ENCODE assay signal across 8 mouse cellular contexts in genomic region chr6:38636852-38637618, GRCm38 (mm10). TPM values are rescaled to one million over a fixed set of nuclear protein-coding genes. Genes with fewer than 3 reads are reported as not detected.
A peak's percentile ranks its signal among the peaks of the same experiment; 100 is the strongest.
DNase-seq lines count a peak whose midpoint lies in the region; ATAC-seq and TF ChIP-seq lines count a peak whose summit lies in the region.

TSS of gene Klrg2 (minus strand) at chr6:38637242.

- WGBS in embryonic facial prominence, embryonic 13.5 days: 1% methylated on average over 60 of the region's 60 CpGs
- WGBS in heart, embryonic 11.5 days (ENCODE audit: insufficient replicate concordance): 2% methylated on average over 59 of the region's 60 CpGs
- WGBS in kidney, embryonic 14.5 days: 2% methylated on average over 60 of the region's 60 CpGs
- 2% methylated on average over 55 of the region's 60 CpGs for WGBS in lung, postnatal 0 days

- peaks cover 29% of the 10 kb centered on the region for H3K4me1 ChIP-seq in embryonic facial prominence, embryonic 13.5 days
- peaks cover 8% of the 10 kb centered on the region for H3K4me1 ChIP-seq in heart, embryonic 11.5 days (ENCODE audit: control insufficient read depth, insufficient read depth, low read length)
- peaks cover 5% of the 10 kb centered on the region; the same call in 1 of the 2 replicates for H3K4me1 ChIP-seq in kidney, embryonic 14.5 days (ENCODE audit: control insufficient read depth, insufficient read depth, low read length)
- H3K4me1 ChIP-seq in lung, postnatal 0 days (ENCODE audit: insufficient read depth, low read depth, low read length): peaks cover 15% of the 10 kb centered on the region

- no peak for TF ChIP-seq CTCF in Patski (IDR thresholded peaks at IDR 0.05)
- no peak for TF ChIP-seq CTCF in lung, postnatal 0 days (IDR thresholded peaks at IDR 0.05)

- in situ Hi-C loops in Patski (cut with MboI; ENCODE audit: low pct_unique_long_range_greater_than_20kb): no loop called here

- H3K4me2 ChIP-seq in embryonic facial prominence, embryonic 13.5 days: peak within 1 kb of the TSS; percentile 100
- peak within 1 kb of the TSS; percentile 100 for H3K4me2 ChIP-seq in heart, embryonic 11.5 days
- peak within 1 kb of the TSS; percentile 99 for H3K4me2 ChIP-seq in kidney, embryonic 14.5 days (replicated peaks; ENCODE audit: low read depth, low read length)
- peak within 1 kb of the TSS; percentile 97 for H3K4me2 ChIP-seq in lung, postnatal 0 days (replicated peaks; ENCODE audit: low read depth, low read length)

- peak; percentile 86 for ATAC-seq in Patski
- peak; percentile 75 for ATAC-seq in embryonic facial prominence, embryonic 13.5 days (ENCODE audit: insufficient number of reproducible peaks, insufficient read depth, low FRiP score, low TSS enrichment, low read depth)
- peak; percentile 72 for ATAC-seq in heart, embryonic 11.5 days (replicated peaks; ENCODE audit: insufficient number of reproducible peaks, low FRiP score, low TSS enrichment)
- peak; percentile 82 for ATAC-seq in kidney, embryonic 14.5 days (ENCODE audit: low FRiP score, low TSS enrichment)
- ATAC-seq in lung, postnatal 0 days: peak; percentile 89

- CTCF ChIA-PET in Patski (lab: Charles Lee): interaction anchor here (1.2 to 1.4 kb wide), 3 partner anchors 13 to 49 kb away, joined by 3 to 6 read pairs (median 3); no protein-coding TSS in a partner anchor

- H3K27ac ChIP-seq in embryonic facial prominence, embryonic 13.5 days: no peak within 1 kb of the TSS
- H3K27ac ChIP-seq in heart, embryonic 11.5 days (ENCODE audit: low read depth, low read length): no peak within 1 kb of the TSS
- H3K27ac ChIP-seq in kidney, embryonic 14.5 days (ENCODE audit: low read depth, low read length): no peak within 1 kb of the TSS
- H3K27ac ChIP-seq in lung, postnatal 0 days (ENCODE audit: low read length): no peak within 1 kb of the TSS

- H3K36me3 ChIP-seq in embryonic facial prominence, embryonic 13.5 days: no peaks in the 10 kb centered on the region
- no peaks in the 10 kb centered on the region for H3K36me3 ChIP-seq in heart, embryonic 11.5 days (ENCODE audit: control insufficient read depth, insufficient read depth, low read length)
- H3K36me3 ChIP-seq in kidney, embryonic 14.5 days (ENCODE audit: control insufficient read depth, insufficient read depth, low read length): no peaks in the 10 kb centered on the region
- H3K36me3 ChIP-seq in lung, postnatal 0 days (ENCODE audit: insufficient read depth, low read length): no peaks in the 10 kb centered on the region

- no peaks in the 10 kb centered on the region for H3K9me3 ChIP-seq in embryonic facial prominence, embryonic 13.5 days
- no peaks in the 10 kb centered on the region for H3K9me3 ChIP-seq in heart, embryonic 11.5 days (replicated peaks; ENCODE audit: control insufficient read depth, low read length)
- no peaks in the 10 kb centered on the region for H3K9me3 ChIP-seq in kidney, embryonic 14.5 days (ENCODE audit: control insufficient read depth, low read length)
- no peaks in the 10 kb centered on the region for H3K9me3 ChIP-seq in lung, postnatal 0 days (ENCODE audit: low read length)

- DNase-seq in B cell, adult 2 months: peak; percentile 37 to 47
- no peak for DNase-seq in Patski (ENCODE audit: low read depth, low spot score)
- peak; percentile 83 for DNase-seq in lung, postnatal 0 days (ENCODE audit: low spot score)
- DNase-seq in ovary, postnatal 10 days (ENCODE audit: low spot score): peak; percentile 17
- no peak for DNase-seq in layer of hippocampus, adult 9-11 months

- H3K27me3 ChIP-seq in Patski: no peaks in the 10 kb centered on the region
- H3K27me3 ChIP-seq in embryonic facial prominence, embryonic 13.5 days: peaks cover 90% of the 10 kb centered on the region
- peaks cover 87% of the 10 kb centered on the region for H3K27me3 ChIP-seq in heart, embryonic 11.5 days (ENCODE audit: control insufficient read depth, insufficient read depth, low read length)
- H3K27me3 ChIP-seq in kidney, embryonic 14.5 days (ENCODE audit: control insufficient read depth, insufficient read depth, low read length): peaks cover 76% of the 10 kb centered on the region
- peaks cover 53% of the 10 kb centered on the region for H3K27me3 ChIP-seq in lung, postnatal 0 days (replicated peaks; ENCODE audit: insufficient read depth, low read length)

- H3K4me3 ChIP-seq in embryonic facial prominence, embryonic 13.5 days: peak within 1 kb of the TSS; percentile 59
- H3K4me3 ChIP-seq in heart, embryonic 11.5 days (ENCODE audit: low read depth, low read length): peak within 1 kb of the TSS; percentile 55
- peak within 1 kb of the TSS; percentile 50 for H3K4me3 ChIP-seq in kidney, embryonic 14.5 days (ENCODE audit: low read length)
- peak within 1 kb of the TSS; percentile 50 for H3K4me3 ChIP-seq in lung, postnatal 0 days (ENCODE audit: low read depth, low read length)

- POLR2A ChIA-PET in Patski (lab: Charles Lee): interaction anchor here (0.8 kb wide), 1 partner anchor 41 kb away, joined by 3 read pairs; no protein-coding TSS in a partner anchor

- no peak for TF ChIP-seq EP300 in lung, postnatal 0 days (IDR thresholded peaks at IDR 0.05)

- H3K9ac ChIP-seq in embryonic facial prominence, embryonic 13.5 days: peak within 1 kb of the TSS; percentile 68
- peak within 1 kb of the TSS; percentile 17; the same call in 1 of the 2 replicates for H3K9ac ChIP-seq in heart, embryonic 11.5 days (ENCODE audit: low read depth, low read length)
- H3K9ac ChIP-seq in kidney, embryonic 14.5 days (ENCODE audit: low read depth, low read length): peak within 1 kb of the TSS; percentile 51
- H3K9ac ChIP-seq in lung, postnatal 0 days (replicated peaks; ENCODE audit: low read depth): no peak within 1 kb of the TSS

RNA-seq across cellular contexts. Expression of gene Klrg2, which starts in this region (rescaled TPM):
- polyA plus RNA-seq in Patski (2021): 24.7 TPM
- polyA plus RNA-seq in embryonic facial prominence, embryonic 13.5 days (2015; fragmentation: Nextera tagmentation; extraction: Ambion mirVana): 1.1 and 1.3 TPM in 2 replicates
- 0.14 and 0.31 TPM in 2 replicates for polyA plus RNA-seq in heart, embryonic 11.5 days (2014; fragmentation: Nextera tagmentation; extraction: Ambion mirVana)
- polyA plus RNA-seq in kidney, embryonic 14.5 days (2014; fragmentation: Nextera tagmentation; extraction: Ambion mirVana): 0.24 and 0.46 TPM in 2 replicates
- polyA plus RNA-seq in lung, postnatal 0 days (2015; fragmentation: Nextera tagmentation; extraction: Ambion mirVana): 0.47 and 0.69 TPM in 2 replicates

Comparison
In these comparisons a context has a peak if more than half of its experiments do, and no peak if none do; other contexts are left out.
1. RNA of gene Klrg2 (polyA plus RNA-seq): 24.7 TPM in Patski (single experiment); 1.1 to 1.3 TPM in embryonic facial prominence, embryonic 13.5 days, 0.47 to 0.69 TPM in lung, postnatal 0 days, 0.24 to 0.46 TPM in kidney, embryonic 14.5 days and 0.14 to 0.31 TPM in heart, embryonic 11.5 days; every median in the first group is over 10 times any median in the second.
2. Peak in ATAC-seq, H3K4me3 ChIP-seq, H3K9ac ChIP-seq and H3K4me2 ChIP-seq in heart, embryonic 11.5 days; RNA of the gene not detected or under 1 TPM.
3. Peak in ATAC-seq, H3K4me3 ChIP-seq, H3K9ac ChIP-seq and H3K4me2 ChIP-seq in kidney, embryonic 14.5 days; RNA of the gene not detected or under 1 TPM.
4. Peak in DNase-seq, ATAC-seq, H3K4me3 ChIP-seq and H3K4me2 ChIP-seq in lung, postnatal 0 days; RNA of the gene not detected or under 1 TPM.
5. DNase-seq: peak in B cell, adult 2 months (2 of 2) and ovary, postnatal 10 days (single experiment); none in Patski (single experiment) and layer of hippocampus, adult 9-11 months (single experiment).
6. Peak in every context shown above with its lines, with median percentiles within 50 percentile points of each other: ATAC-seq, H3K4me2 ChIP-seq and H3K4me3 ChIP-seq.